Mouse (Mus musculus) erythroblast, embryonic 14.5 days (primary cell): ENCODE measurements around the gene Olfr819.
"Not testable (repeated sequence)": the region's sequence is repeated elsewhere in the genome, so short reads cannot be mapped to it uniquely, and the experiment has no call there.

Experiments used
- GATA1 ChIP-seq: IDR thresholded peaks from 2 replicates; pipeline ENCODE4 v1.6.1; 2012; ENCODE audit warnings: low read length, inconsistent platforms, mixed read lengths
- TAL1 ChIP-seq: IDR thresholded peaks from 3 replicates; pipeline ENCODE4 v1.6.1; 2012; ENCODE audit warnings: low read length, inconsistent platforms, mixed read lengths

DNA sequence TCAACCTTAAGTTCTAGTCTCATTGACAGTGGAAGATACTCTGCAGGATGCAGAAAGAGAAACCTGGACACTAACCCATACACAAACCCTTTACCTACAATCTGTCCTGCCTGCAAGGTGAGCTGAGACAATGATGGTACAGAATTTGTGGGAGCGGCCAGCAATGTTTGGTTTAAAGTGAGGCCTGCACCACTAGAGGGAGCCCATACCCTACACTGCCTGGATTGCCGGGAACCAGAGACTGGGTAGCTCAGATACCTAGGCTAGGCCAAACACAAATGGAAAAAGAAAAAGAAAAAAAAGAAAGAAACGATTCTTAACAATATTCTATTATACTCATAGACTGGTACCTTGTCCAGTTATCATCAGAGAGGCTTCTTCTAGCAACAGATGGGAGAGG, 14.8 kb upstream of the Olfr819 start:
- TF ChIP-seq TAL1, GATA1: not testable (repeated sequence)
